Mouse (Mus musculus) CH12.LX (cell line): ENCODE data around the gene Asb18.

ENCODE experiments used
- CTCF ChIP-seq, 2 experiments: IDR thresholded peaks in 1 of 2; conservative IDR thresholded peaks in 1 of 2; 2 replicates each; pipeline ENCODE4 v1.5.1; 2011 to 2012; ENCODE audit warnings: low read depth in 2 of 2, low read length in 2 of 2, improper control_type of control experiment in 1 of 2, inconsistent platforms in 1 of 2, mild to moderate bottlenecking in 1 of 2, moderate library complexity in 1 of 2
- EP300 ChIP-seq: IDR thresholded peaks from 2 replicates; pipeline ENCODE4 v1.6.1; 2011; ENCODE audit warnings: low read length, improper control_type of control experiment
- MAZ ChIP-seq: IDR thresholded peaks from 2 replicates; pipeline ENCODE4 v1.6.1; 2012; ENCODE audit warnings: low read depth, mild to moderate bottlenecking, inconsistent platforms, low read length, improper control_type of control experiment, moderate library complexity
- POLR2A ChIP-seq: IDR thresholded peaks from 2 replicates; pipeline ENCODE4 v1.6.1; 2011; ENCODE audit warnings: low read depth, mild to moderate bottlenecking, improper control_type of control experiment, low read length
- USF2 ChIP-seq: conservative IDR thresholded peaks from 2 replicates; pipeline ENCODE4 v1.6.1; 2011; ENCODE audit warnings: low read depth, low read length, improper control_type of control experiment

DNA sequence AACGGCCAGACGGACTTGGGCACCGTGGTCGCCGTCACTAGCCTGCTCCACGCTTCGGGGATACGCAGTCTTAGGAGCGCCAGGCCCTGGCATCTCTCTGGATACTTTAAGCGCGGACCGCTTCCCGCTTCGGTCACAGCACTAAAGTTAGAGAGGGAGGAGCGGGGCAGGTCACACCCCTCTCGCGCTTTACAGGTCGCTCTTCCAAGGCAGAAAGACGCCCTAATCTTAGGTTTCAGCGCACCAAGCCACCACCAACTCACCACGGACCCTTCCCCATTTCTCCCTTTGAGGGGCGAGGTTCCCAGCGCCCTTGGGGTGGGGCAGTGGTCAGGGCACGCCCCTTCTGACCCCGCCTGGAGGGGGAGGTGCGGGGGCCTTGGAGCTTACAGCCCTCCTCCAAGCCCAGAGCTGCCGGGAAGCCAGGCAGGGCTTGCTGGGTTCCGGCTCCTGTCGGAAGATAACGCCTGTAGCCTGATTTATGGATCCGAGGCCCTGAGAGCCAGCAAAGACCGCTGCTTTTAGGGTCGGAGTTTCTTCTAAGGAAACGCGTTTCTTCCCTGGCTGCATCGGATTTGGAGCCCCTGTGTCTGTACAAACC is 87.3 kb downstream of the Asb18 start:
- TF ChIP-seq USF2 (no peak), EP300 (no peak), CTCF (conservative IDR thresholded peaks at IDR 0.05 in 1 of 2, IDR thresholded peaks at IDR 0.05 in 1 of 2; ENCODE audit: low read depth in 2 of 2, low read length in 2 of 2) (no peak), POLR2A (no peak), MAZ (no peak)
